Mouse (Mus musculus) Patski (cell line): ENCODE data around the gene Asphd2. TPM values are rescaled to one million over a fixed set of nuclear protein-coding genes. Genes with fewer than 3 reads are reported as not detected.

Experiments used
- ATAC-seq: fragments of 100-300 bp; one replicate; pipeline ENCODE4 v1.8.0; 2021
- CTCF ChIA-PET: fragments of 350-600 bp; sonication (Branson Sonifier 250); formaldehyde crosslinking; loops from one replicate; lab custom pipeline; 2022; ENCODE audit warnings: inconsistent platforms; lab: Charles Lee
- POLR2A ChIA-PET: fragments of 350-600 bp; sonication (Branson Sonifier 250); formaldehyde crosslinking; loops from one replicate; lab custom pipeline; 2022; ENCODE audit warnings: antibody characterized with exemption, inconsistent platforms; lab: Charles Lee
- DNase-seq: peaks from one replicate; pipeline ENCODE4 v3.0.0-alpha.2; 2011; ENCODE audit warnings: low read depth, low spot score
- H3K27me3 ChIP-seq: fragments of 371-371 bp; one replicate; pipeline ENCODE4 v1.5.1; 2021
- CTCF ChIP-seq: fragments of 100-300 bp; IDR thresholded peaks from one replicate; pipeline ENCODE4 v1.5.1; 2021
- in situ Hi-C: fragments of 300-500 bp; cut with MboI; formaldehyde crosslinking; loops from 3 replicates; pipeline ENCODE4 v1.11.1; 2018; ENCODE audit warnings: low pct_unique_long_range_greater_than_20kb, mixed read lengths
- polyA plus RNA-seq: library from polyadenylated mRNA; unstranded; gene quantifications from one replicate; pipeline ENCODE4 v1.2.3, GENCODE M21; 2021

Asphd2 gene
- polyA plus RNA-seq, 1 experiment from 2014 or later = 1.8 TPM

DNA sequence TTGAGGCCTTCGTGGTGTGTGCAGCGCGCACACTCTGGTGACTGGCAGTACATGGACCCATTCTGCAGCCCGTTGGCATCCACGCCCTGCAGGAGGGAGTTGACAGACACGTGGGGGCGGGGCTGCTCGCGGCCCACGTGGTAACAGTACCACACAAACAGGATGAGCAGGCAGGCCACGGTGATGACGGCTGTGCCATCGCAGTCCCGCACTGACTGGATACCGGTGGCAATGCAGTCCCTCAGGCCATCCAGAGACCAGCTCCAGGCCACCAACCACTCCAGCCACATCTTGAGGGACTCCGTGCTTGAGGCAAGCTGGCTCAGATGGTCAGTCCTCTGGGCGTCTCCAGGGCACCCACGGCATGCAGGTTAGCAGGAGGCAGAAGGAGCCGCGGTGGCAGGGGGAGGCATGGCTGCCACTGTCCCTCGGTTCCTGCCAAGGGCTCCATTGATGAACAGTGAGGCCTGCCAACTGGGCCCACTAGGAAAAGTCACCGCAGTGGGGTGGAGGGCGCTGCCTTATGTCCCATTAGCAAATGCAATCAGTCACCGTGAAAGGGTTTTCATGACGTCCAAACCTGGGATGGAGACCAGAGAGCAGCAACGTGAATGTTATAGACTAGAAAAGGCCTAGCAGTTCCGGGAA, 2.9 kb downstream of the Asphd2 start:
- DNase-seq (no peak), ATAC-seq (no peak)
- in situ Hi-C loops = no loop called here
- no peak for TF ChIP-seq CTCF
- ChIA-PET CTCF (no interaction called here), POLR2A (no interaction called here)
- peaks cover 15% of the 10 kb centered on the region for H3K27me3 ChIP-seq

- ATAC-seq (no peak), DNase-seq (no peak)
- CTCF ChIA-PET = no interaction called here
- in situ Hi-C loops = no loop called here
- TF ChIP-seq CTCF = no peak
- POLR2A ChIA-PET = interaction anchor here (0.7 kb wide), 1 partner anchor 18 kb away, joined by 3 read pairs; no protein-coding TSS in a partner anchor
- H3K27me3 ChIP-seq = peaks cover 15% of the 10 kb centered on the region
Observed at GRCm38 (mm10) chr5:112391002-112391401, 3.7 kb downstream of the Asphd2 start.

- ChIA-PET POLR2A (interaction anchor here (0.9 kb wide), 1 partner anchor 47 kb away, joined by 3 read pairs; the partner anchor contains the start of genes Hps4 and Srrd), CTCF (interaction anchor here (1.2 kb wide), 1 partner anchor 39 kb away, joined by 3 read pairs; no protein-coding TSS in a partner anchor)
- DNase-seq = no peak
- ATAC-seq = no peak
- TF ChIP-seq CTCF = no peak
- in situ Hi-C loops = no loop called here
- peaks cover 11% of the 10 kb centered on the region for H3K27me3 ChIP-seq
Observed at GRCm38 (mm10) chr5:112389352-112389751, 5.3 kb downstream of the Asphd2 start.

- ChIA-PET CTCF (no interaction called here), POLR2A (no interaction called here)
- TF ChIP-seq CTCF = no peak
Observed at GRCm38 (mm10) chr5:112385973-112386372, 8.7 kb downstream of the Asphd2 start.

GRCm38 (mm10) chr5:112384805-112385472, 9.7 kb downstream of the Asphd2 start:
- H3K27me3 ChIP-seq = no peaks in the 10 kb centered on the region
- in situ Hi-C loops = no loop called here
- CTCF ChIA-PET = no interaction called here
- POLR2A ChIA-PET = no interaction called here
- TF ChIP-seq CTCF = no peak
- DNase-seq = no peak
- no peak for ATAC-seq

More at GRCm38 (mm10) chr5:112385973-112386372, 8.7 kb downstream of the Asphd2 start:
- in situ Hi-C loops = no loop called here
- DNase-seq (no peak), ATAC-seq (no peak)
- no peaks in the 10 kb centered on the region for H3K27me3 ChIP-seq

- TF ChIP-seq CTCF = no peak
- POLR2A ChIA-PET = no interaction called here
- no peak for ATAC-seq
- no peaks in the 10 kb centered on the region for H3K27me3 ChIP-seq
- CTCF ChIA-PET = interaction anchor here (1.2 to 1.3 kb wide), 2 partner anchors 9 to 10 kb away, joined by 3 read pairs; no protein-coding TSS in a partner anchor
- in situ Hi-C loops = no loop called here
- no peak for DNase-seq
Observed at GRCm38 (mm10) chr5:112382641-112383330, 11.9 kb downstream of the Asphd2 start.

- ChIA-PET CTCF (interaction anchor here (1.2 to 1.3 kb wide), 2 partner anchors 8 to 9 kb away, joined by 3 read pairs; no protein-coding TSS in a partner anchor), POLR2A (no interaction called here)
- TF ChIP-seq CTCF = no peak
- ATAC-seq (no peak), DNase-seq (no peak)
- H3K27me3 ChIP-seq = no peaks in the 10 kb centered on the region
- in situ Hi-C loops = no loop called here
Observed at GRCm38 (mm10) chr5:112382042-112382441, 12.6 kb downstream of the Asphd2 start.

GRCm38 (mm10) chr5:112381154-112381553, 13.5 kb downstream of the Asphd2 start:
- no peak for DNase-seq
- CTCF ChIA-PET = no interaction called here

DNA sequence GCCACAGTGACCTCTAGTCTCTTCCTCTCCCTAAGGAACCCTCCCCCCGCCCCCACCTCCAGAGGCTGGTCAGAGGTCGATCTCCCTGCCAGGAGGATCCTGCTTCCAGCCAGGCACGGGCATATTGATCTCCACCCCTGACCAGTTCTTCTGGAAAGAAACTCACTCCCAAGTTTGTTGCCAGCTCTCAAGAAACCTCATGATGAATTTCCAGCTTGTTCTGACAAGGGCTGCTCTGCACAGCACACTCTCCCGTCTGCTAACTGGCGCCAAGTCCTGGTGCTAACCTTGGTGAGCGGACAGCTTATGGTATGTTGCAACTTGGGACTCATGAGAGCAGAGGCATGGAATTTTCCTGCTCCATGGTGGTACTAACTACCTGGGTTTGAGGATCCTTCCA, 15.9 kb downstream of the Asphd2 start:
- CTCF ChIA-PET = interaction anchor here (1.0 kb wide), 2 partner anchors 10 to 24 kb away, joined by 3 to 4 read pairs; no protein-coding TSS in a partner anchor
- in situ Hi-C loops = no loop called here

More at GRCm38 (mm10) chr5:112381154-112381553, 13.5 kb downstream of the Asphd2 start:
- in situ Hi-C loops = no loop called here
- ATAC-seq = no peak
- TF ChIP-seq CTCF = no peak
- POLR2A ChIA-PET = no interaction called here
- H3K27me3 ChIP-seq = no peaks in the 10 kb centered on the region

DNA sequence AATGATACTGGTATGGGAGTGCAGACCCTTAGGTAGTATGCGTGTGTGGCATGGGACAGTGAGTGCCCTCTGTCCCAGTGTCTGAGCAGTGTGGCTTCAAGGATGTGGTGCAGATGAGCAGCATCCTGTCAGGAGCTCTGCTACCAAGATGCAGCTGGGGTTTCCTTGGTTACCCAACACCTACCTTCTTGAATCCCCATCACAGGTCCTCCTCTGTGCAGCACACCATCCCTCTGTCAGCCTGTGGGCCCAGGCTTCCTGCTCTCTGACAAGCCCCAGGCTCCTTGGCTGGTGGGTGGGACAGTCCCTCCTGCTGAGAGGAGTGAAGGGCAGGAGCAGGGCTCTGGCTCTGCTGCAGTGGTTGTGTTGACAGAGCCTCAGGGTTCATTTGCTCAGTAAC, 17.3 kb downstream of the Asphd2 start:
- no peak for TF ChIP-seq CTCF
- DNase-seq (no peak), ATAC-seq (no peak)
- POLR2A ChIA-PET = no interaction called here
- CTCF ChIA-PET = no interaction called here
- no peaks in the 10 kb centered on the region for H3K27me3 ChIP-seq
- in situ Hi-C loops = no loop called here

More for the DNA sequence above, 15.9 kb downstream of the Asphd2 start:
- H3K27me3 ChIP-seq = no peaks in the 10 kb centered on the region
- POLR2A ChIA-PET = no interaction called here
- no peak for TF ChIP-seq CTCF
- ATAC-seq (no peak), DNase-seq (no peak)
